Mouse (Mus musculus): Measurements from ENCODE around the gene Klf16.

DNA sequence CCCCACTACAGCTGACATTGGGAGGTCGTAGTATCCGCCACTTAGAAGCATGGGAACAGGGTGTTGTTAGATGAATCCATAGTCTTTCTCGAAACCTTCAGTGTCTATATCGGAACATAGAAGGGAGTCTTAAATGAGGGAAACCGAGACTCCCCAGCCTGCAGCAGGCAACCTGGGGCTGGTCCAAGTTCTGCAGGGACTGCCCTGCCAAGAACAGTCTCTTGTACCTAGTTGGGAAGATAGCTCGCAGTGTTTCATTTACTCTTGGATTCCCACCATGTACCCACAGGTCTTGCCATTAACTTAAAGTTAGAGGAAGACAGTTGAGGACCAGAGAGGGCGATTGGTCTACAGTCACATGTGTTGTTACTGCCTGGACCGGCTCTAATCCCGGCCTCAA lies 43.2 kb upstream of the Klf16 start:
- TF ChIP-seq EP300 (IDR thresholded peaks at IDR 0.05) (no peak), CTCF (IDR thresholded peaks at IDR 0.05) (no peak)

Measured in lung, postnatal 0 days (tissue).